Mouse (Mus musculus) stomach, embryonic 16.5 days (tissue): Measurements from ENCODE around the gene Golga4. TPM values are rescaled to one million over a fixed set of nuclear protein-coding genes. Genes with fewer than 3 reads are reported as not detected.

ENCODE experiments used
- ATAC-seq: fragments of 200-750 bp; cut with Nextera tagmentation; 2 replicates; pipeline ENCODE4 v1.8.0; 2017; ENCODE audit warnings: moderate number of reproducible peaks, moderate TSS enrichment; ENCODE audit not compliant: insufficient read depth, low FRiP score
- H3K27ac ChIP-seq: fragments of 300-500 bp; sonication (generic); 2 replicates; pipeline ENCODE4 v1.5.1; 2014; ENCODE audit warnings: low read length
- H3K27me3 ChIP-seq: fragments of 300-500 bp; sonication (generic); 2 replicates; pipeline ENCODE4 v1.6.1; 2014; ENCODE audit warnings: low read length, control low read depth, mixed read lengths; ENCODE audit not compliant: control insufficient read depth, insufficient read depth
- H3K36me3 ChIP-seq: fragments of 300-500 bp; sonication (generic); 2 replicates; pipeline ENCODE4 v1.6.1; 2014; ENCODE audit warnings: low read length; ENCODE audit not compliant: control insufficient read depth, insufficient read depth
- H3K4me1 ChIP-seq: fragments of 300-500 bp; sonication (generic); 2 replicates; pipeline ENCODE4 v1.6.1; 2014; ENCODE audit warnings: low read length, control low read depth, mixed read lengths; ENCODE audit not compliant: control insufficient read depth, insufficient read depth
- H3K4me2 ChIP-seq: fragments of 300-500 bp; sonication (generic); 2 replicates; pipeline ENCODE4 v1.6.1; 2014; ENCODE audit warnings: low read depth, low read length, mixed read lengths
- H3K4me3 ChIP-seq: fragments of 300-500 bp; sonication (generic); replicated peaks from 2 replicates; pipeline ENCODE4 v1.5.1; 2014; ENCODE audit warnings: mild to moderate bottlenecking, low read length
- H3K9ac ChIP-seq: fragments of 300-500 bp; sonication (generic); 2 replicates; pipeline ENCODE4 v1.6.1; 2014; ENCODE audit warnings: low read length
- H3K9me3 ChIP-seq: fragments of 300-500 bp; sonication (generic); replicated peaks from 2 replicates; pipeline ENCODE4 v1.6.1; 2016; ENCODE audit warnings: low read length, control low read depth; ENCODE audit not compliant: control insufficient read depth
- WGBS: fragments of 180-500 bp; shearing (Covaris S2); extraction: QIAGEN DNeasy Blood & Tissue Kit; methylation state at CpG from one replicate; pipeline ENCODE4 v1.1.7; 2014; 5-methylcytosine and 5-hydroxymethylcytosine counted together
- polyA plus RNA-seq: library from polyadenylated mRNA; unstranded; fragments of >200 nt; fragmentation: Nextera tagmentation; extraction: Ambion mirVana; gene quantifications from 2 replicates; pipeline ENCODE4 v1.2.1, GENCODE M21; 2015

Golga4 gene
- polyA plus RNA-seq, 1 experiment from 2014 or later = 50.6 TPM

DNA sequence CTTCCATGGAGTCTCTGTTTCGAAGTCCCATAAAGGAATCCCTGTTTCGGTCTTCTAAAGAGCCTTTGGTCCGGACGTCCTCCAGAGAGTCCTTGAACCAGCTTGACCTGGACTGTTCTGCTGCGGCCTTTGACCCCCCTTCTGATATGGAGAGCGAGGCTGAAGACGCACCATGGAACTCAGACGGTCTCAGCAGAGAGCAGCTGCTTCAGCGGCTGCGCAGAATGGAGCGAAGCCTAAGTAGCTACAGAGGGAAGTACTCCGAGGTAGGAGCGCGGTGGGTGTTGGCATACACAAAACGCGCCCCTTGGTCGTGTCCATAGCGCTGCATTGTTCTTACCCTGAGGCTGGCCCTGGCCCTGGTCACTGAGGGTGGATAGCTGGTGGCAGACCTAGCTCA is 21.0 kb downstream of the Golga4 start:
- no peak overlapping the region for H3K9ac ChIP-seq
- WGBS = 91% methylated on average over 18 of the region's 18 CpGs
- H3K4me3 ChIP-seq = no peak overlapping the region
- ATAC-seq = no peak
- peaks cover 20% of the 10 kb centered on the region; the same call in 1 of the 2 replicates for H3K36me3 ChIP-seq
- no peak overlapping the region for H3K27ac ChIP-seq
- no peaks in the 10 kb centered on the region for H3K27me3 ChIP-seq
- H3K4me1 ChIP-seq = no peaks in the 10 kb centered on the region
- H3K9me3 ChIP-seq = no peaks in the 10 kb centered on the region
- H3K4me2 ChIP-seq = no peak overlapping the region

- Histone ChIP-seq H3K9me3 (no peaks in the 10 kb centered on the region), H3K4me1 (no peaks in the 10 kb centered on the region), H3K4me3 (no peak overlapping the region), H3K27me3 (no peaks in the 10 kb centered on the region), H3K9ac (no peak overlapping the region), H3K27ac (no peak overlapping the region), H3K36me3 (peaks cover 20% of the 10 kb centered on the region; the same call in 1 of the 2 replicates), H3K4me2 (no peak overlapping the region)
- no peak for ATAC-seq
- 80% methylated on average over 3 of the region's 3 CpGs for WGBS
These were observed 23.7 kb downstream of the Golga4 start for GRCm38 (mm10) chr9:118529783-118530182.

- no peaks in the 10 kb centered on the region for H3K27me3 ChIP-seq
- H3K4me3 ChIP-seq = no peak overlapping the region
- H3K27ac ChIP-seq = no peak overlapping the region
- H3K9me3 ChIP-seq = no peaks in the 10 kb centered on the region
- H3K4me1 ChIP-seq = no peaks in the 10 kb centered on the region
- WGBS = 81% methylated on average over 6 of the region's 6 CpGs
- H3K9ac ChIP-seq = no peak overlapping the region
- H3K36me3 ChIP-seq = peaks cover 20% of the 10 kb centered on the region; the same call in 1 of the 2 replicates
- ATAC-seq = no peak
- no peak overlapping the region for H3K4me2 ChIP-seq
These were observed 24.6 kb downstream of the Golga4 start for GRCm38 (mm10) chr9:118530679-118531078.

DNA sequence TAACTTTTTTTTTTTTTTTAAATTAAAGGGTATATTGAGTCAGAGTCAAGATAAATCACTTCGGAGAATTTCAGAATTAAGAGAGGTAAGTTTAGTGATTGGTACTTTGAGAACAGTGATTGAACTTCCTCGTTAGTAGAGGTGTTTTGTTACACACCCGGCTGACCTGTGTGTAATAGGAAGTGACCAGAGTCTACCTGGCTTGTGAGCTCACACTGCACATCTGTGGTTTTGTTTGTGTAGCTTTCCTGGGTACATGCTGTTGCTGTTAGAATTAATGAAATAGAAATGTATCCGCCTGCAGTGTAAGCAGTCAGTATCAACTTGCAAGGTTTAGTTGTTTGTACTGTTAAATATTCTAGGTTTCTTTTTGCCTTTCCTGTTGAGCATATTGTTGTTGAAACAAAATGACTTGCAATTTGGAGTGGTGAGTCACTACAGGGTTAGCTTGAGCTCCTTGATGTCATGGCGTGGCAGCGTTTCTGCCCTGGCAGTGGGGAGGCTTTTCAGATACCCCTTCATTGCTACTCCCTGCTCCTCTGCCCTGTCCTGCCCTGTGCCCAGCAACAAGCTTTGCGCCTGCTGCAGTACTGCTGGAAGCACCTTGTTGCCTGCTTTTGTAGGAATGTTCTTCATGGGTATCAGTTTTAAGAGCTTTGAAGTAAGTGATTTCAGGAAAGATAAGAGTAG is 26.6 kb downstream of the Golga4 start:
- ATAC-seq = no peak
- peaks cover 21% of the 10 kb centered on the region; the same call in 1 of the 2 replicates for H3K36me3 ChIP-seq
- no peak overlapping the region for H3K9ac ChIP-seq
- H3K4me3 ChIP-seq = no peak overlapping the region
- WGBS = 86% methylated on average over 7 of the region's 7 CpGs
- H3K4me2 ChIP-seq = no peak overlapping the region
- H3K9me3 ChIP-seq = no peaks in the 10 kb centered on the region
- H3K4me1 ChIP-seq = no peaks in the 10 kb centered on the region
- H3K27me3 ChIP-seq = no peaks in the 10 kb centered on the region
- H3K27ac ChIP-seq = no peak overlapping the region

DNA sequence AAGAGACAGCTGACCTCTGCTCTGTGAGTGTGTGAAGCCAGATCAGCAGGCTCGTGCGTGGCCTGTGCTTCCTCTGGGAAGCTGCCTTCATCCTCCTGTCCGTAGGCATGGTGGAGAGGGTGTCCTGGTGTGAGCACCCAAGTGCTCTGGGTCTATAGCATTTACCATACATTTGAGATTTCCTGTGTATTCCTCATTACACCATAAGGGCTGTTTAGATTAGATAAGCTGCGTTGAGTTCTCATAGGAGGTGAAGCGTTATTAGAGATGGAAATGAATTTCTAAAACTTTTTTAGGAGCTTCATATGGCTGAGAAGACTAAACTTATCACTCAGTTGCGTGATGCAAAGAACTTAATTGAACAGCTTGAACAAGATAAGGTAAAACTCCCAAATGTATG is 30.9 kb downstream of the Golga4 start:
- Histone ChIP-seq H3K27me3 (no peaks in the 10 kb centered on the region), H3K36me3 (peaks cover 12% of the 10 kb centered on the region; the same call in 1 of the 2 replicates), H3K4me3 (no peak overlapping the region), H3K9me3 (no peaks in the 10 kb centered on the region), H3K27ac (no peak overlapping the region), H3K4me2 (no peak overlapping the region), H3K9ac (no peak overlapping the region), H3K4me1 (no peaks in the 10 kb centered on the region)
- WGBS = 85% methylated on average over 6 of the region's 6 CpGs
- no peak for ATAC-seq

- Histone ChIP-seq H3K9me3 (no peaks in the 10 kb centered on the region), H3K27ac (no peak overlapping the region), H3K4me3 (no peak overlapping the region), H3K4me2 (no peak overlapping the region), H3K9ac (no peak overlapping the region), H3K27me3 (no peaks in the 10 kb centered on the region), H3K4me1 (no peaks in the 10 kb centered on the region), H3K36me3 (peaks cover 12% of the 10 kb centered on the region; the same call in 1 of the 2 replicates)
- no peak for ATAC-seq
- WGBS = 69% methylated on average over 9 of the region's 9 CpGs
These were observed 31.6 kb downstream of the Golga4 start for GRCm38 (mm10) chr9:118537463-118538339.

GRCm38 (mm10) chr9:118541851-118542250 is 35.8 kb downstream of the Golga4 start:
- Histone ChIP-seq H3K4me2 (no peak overlapping the region), H3K27ac (no peak overlapping the region), H3K9ac (no peak overlapping the region), H3K4me1 (no peaks in the 10 kb centered on the region), H3K36me3 (peaks cover 9% of the 10 kb centered on the region; the same call in 1 of the 2 replicates), H3K4me3 (no peak overlapping the region), H3K9me3 (no peaks in the 10 kb centered on the region), H3K27me3 (no peaks in the 10 kb centered on the region)
- WGBS = 88% methylated on average over 8 of the region's 8 CpGs
- ATAC-seq = no peak

- H3K9me3 ChIP-seq = no peaks in the 10 kb centered on the region
- no peaks in the 10 kb centered on the region for H3K4me1 ChIP-seq
- no peaks in the 10 kb centered on the region for H3K27me3 ChIP-seq
- WGBS = 74% methylated on average over 6 of the region's 6 CpGs
- no peak overlapping the region for H3K4me2 ChIP-seq
- no peak overlapping the region for H3K4me3 ChIP-seq
- no peak overlapping the region for H3K27ac ChIP-seq
- H3K36me3 ChIP-seq = peaks cover 12% of the 10 kb centered on the region
- no peak overlapping the region for H3K9ac ChIP-seq
- no peak for ATAC-seq
These were observed 39.1 kb downstream of the Golga4 start for GRCm38 (mm10) chr9:118545146-118545545.

GRCm38 (mm10) chr9:118548651-118549050 is 42.6 kb downstream of the Golga4 start:
- Histone ChIP-seq H3K27me3 (no peaks in the 10 kb centered on the region), H3K9me3 (no peaks in the 10 kb centered on the region), H3K4me3 (no peak overlapping the region), H3K27ac (no peak overlapping the region), H3K4me1 (no peaks in the 10 kb centered on the region), H3K4me2 (no peak overlapping the region), H3K36me3 (peaks cover 16% of the 10 kb centered on the region), H3K9ac (no peak overlapping the region)
- no peak for ATAC-seq
- 96% methylated on average over 12 of the region's 12 CpGs for WGBS
